Mouse (Mus musculus): ENCODE measurements around the gene Kitl.

Kitl gene

GRCm38 (mm10) chr10:100015370-100016325 is at the start of gene Kitl:
TSS of gene Kitl (plus strand) at chr10:100015630.
- DNase-seq, result peak; percentile 11

- no peak for DNase-seq
Measured at GRCm38 (mm10) chr10:99972866-99973265, 42.6 kb upstream of the Kitl start.

DNA sequence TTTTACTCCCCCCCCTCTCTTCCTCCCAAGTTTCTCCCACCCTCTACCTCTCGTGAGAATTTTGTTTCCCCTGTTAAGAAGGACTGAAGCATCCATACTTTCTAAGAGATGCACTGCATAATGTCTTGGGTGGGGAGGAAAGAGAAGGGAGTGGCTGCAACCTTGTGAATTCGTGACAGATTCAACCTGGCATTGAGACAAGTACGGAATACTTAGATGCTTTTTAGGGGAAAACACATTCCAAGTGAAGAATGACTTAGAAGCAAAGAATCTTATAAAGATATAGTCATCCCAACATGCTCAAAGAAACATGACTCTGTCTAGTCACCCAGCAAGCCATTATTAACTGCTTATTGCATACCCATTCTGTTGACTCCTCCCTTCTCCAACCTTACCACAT is 35.3 kb upstream of the Kitl start:
- DNase-seq, result no peak

DNA sequence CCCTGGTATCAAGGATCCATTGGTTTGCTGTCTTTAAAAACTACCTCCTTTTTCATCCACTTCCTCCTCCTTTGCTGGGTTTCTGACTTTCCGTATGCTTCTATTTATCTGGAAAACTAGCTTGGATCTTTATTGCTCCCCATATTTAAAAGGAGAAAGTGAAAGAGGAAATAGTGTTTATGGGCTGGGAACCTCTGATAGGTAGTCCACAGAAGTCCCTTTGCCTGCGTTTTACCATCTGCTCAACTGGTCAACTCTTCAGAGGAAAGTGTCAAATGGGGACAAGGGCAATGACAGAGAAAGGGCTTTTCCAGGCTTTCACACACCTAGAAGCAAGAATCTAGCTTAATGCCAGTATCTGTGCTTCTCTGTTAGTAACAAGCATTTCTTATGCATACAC is 34.5 kb upstream of the Kitl start:
- DNase-seq, result no peak

GRCm38 (mm10) chr10:99981887-99982286 is 33.5 kb upstream of the Kitl start:
- DNase-seq, result no peak

GRCm38 (mm10) chr10:99986745-99987144 is 28.7 kb upstream of the Kitl start:
- no peak for DNase-seq

GRCm38 (mm10) chr10:99989758-99990157 is 25.7 kb upstream of the Kitl start:
- no peak for DNase-seq

DNA sequence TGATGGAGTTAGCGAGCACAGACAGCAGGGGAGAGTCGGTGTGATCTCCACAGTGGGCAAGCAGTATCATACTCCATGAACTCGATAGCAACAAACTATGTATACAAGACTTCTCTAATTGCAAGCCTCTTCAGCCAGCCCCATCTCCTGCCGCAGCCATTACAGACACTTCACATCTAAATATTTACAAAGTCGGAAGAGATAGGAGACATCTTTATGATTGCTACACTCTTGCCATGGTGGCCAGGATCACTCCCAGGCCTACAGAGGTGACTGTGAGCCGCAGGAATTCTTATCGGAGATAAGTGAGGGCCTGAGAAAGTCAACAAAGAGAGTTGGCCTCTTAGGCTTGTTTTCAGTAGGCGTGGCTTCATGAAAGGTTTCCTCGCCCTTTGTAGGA is 23.3 kb upstream of the Kitl start:
- DNase-seq, result no peak

GRCm38 (mm10) chr10:100001452-100001851 is 14.0 kb upstream of the Kitl start:
- DNase-seq, result no peak

GRCm38 (mm10) chr10:100003797-100004196 is 11.6 kb upstream of the Kitl start:
- DNase-seq, result no peak

DNA sequence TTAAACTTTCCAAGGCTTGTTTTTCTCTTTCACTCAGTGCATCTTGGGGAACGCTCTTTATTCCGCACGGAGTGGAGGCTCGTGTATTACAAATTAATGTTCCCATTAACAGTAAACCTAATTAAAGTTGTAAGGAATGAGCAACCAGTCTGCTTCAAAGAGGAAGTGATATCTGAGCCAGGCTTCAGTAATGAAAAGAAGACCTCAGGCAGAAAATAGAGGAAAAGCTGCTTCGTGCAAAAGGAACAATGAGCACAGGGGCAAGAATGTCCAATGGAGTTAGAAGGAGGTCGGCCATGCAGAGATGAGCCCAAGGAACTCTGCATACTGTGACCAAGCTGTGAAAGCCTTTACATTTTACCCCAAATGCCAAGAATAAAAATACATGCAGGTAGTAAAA is 5.7 kb upstream of the Kitl start:
- DNase-seq, result no peak

DNA sequence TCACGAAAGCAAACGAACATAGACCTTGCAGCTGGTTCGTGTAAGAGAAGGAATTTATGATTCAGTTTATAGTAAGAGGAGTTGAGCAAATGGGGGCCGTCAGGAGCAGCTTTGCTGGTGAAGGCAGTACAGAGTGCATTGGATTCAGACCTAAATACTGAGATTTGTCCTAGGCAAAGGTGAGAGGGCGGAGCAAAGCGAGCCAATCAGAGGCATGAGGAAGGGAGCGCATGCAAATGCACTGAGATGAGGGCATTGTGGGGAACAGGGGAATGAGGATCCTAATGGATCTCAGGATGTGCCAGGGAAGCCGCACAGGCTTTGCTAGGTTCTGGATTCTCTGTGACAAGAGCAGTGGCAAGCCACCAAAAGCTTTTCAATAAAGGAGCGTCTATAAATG is 5.1 kb upstream of the Kitl start:
- DNase-seq, result no peak

- no peak for DNase-seq
Measured at GRCm38 (mm10) chr10:100014096-100014495, 1.3 kb upstream of the Kitl start.

GRCm38 (mm10) chr10:100016326-100016709 is 888 bp downstream of the Kitl start:
- peak; percentile 8 for DNase-seq

DNA sequence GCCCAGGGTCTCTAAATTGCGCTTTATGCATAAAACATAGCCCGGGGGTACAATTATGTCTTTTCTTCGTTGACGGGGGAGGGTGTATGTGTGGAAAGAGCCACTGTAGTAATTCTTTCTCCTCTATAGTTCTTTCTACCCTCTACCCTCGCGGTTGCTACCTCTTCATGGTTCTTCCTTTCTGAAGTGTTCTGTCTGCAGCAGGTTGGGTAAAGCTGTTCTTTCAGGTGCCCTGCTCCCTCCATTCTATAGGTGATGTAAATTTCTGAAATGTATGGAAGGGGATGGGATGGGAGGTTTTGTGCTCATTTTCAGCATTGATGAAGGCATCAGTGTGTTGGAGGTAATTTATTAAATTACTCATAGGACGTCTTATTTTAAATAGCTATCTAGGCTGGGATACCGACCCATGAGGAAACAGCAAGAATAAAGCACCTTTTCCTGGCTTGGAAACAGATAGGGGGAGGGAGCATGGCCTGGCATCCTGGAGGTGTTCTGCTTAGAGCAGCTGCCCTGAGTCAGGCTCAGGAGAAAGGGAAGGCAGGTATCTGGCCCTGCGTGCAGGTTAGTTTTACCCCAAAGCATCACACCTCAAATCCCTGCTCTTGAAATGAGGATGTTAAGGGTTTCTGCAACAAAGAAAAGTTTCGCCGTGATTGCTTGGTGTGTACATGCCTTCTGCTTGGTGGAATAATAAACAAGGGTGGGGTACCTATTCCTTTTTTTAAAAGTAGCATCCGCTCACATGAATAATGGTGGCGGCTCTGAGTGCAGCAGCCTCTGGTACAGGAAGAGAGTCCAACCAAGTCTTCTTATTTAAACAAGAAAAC is 1.7 kb downstream of the Kitl start:
- DNase-seq, result no peak

DNA sequence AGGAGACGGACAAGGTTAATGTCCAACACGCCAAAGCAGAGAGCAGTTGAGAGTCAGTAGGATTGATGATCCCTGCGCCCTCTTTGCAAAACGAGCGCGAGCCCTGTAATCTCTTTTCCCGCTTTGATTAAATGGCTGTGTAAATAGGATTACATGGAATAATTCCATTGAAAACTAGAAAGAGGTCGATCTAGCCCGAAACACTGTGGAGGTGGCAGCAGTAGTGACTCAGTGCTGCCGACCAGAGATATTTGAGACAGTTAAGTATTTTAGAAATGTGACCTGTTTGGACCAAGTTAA is 2.3 kb downstream of the Kitl start:
- DNase-seq, result no peak

DNA sequence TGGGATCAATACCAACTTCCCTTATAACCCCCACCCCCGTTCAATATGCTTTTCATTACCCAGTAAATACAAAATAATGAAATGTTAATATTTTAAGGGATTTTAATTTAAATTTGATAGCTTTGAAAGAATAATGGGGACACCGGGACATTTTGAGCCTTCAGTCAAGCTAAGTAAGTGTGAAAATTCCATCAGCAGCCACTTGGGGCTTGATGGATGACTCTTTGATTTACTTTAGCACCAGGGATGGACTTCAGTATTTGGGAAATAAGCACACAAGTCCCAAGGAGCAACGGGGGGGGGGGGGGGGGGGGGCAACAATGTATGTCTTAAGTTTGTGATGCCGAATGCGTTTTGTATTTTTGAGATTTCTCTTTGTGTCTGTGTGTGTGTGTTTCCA is 3.1 kb downstream of the Kitl start:
- no peak for DNase-seq

DNA sequence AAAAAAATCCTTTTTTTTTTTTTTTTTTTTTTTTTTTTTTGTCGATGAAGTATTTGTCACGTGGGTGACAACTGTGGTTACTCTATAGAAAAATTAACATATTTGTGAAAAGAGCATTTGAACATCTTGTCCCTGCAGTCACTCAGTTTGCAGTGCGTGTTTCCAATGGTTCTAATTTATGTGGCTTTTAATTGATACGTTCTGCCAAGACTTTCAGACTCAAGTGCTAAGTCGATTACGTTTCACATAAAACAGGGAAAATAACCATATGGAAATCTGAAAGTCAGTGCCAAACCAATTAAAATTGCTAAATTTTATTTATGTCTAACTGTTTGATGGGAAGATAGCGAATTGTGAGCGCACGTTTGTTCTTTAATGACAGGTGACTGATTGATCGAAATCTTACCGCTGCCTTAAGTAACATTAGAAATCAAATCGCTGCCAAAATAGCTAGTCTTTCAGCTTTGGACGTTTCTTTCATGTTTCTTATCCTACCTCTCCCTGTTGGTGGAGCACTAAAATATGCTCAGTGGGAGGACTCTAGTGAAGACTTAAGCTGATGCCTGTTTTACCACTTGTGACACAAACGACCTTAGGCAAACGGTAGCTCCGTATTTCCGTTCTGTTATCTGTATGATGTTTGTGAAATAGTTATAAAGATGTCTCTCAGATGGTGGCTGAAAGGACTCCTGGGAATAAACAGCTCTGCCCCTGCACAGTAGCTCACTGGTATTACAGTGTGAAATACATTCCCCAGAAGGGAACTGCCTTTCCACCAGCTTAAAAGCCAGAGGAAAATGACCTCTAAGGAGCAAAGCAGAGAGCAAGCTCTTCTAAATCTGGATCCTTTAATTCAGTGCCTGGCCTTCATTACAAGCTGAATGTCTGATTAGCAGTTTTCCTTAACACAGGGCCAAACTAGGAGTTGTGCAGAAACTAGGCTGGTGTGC is 4.1 kb downstream of the Kitl start:
- no peak for DNase-seq

DNA sequence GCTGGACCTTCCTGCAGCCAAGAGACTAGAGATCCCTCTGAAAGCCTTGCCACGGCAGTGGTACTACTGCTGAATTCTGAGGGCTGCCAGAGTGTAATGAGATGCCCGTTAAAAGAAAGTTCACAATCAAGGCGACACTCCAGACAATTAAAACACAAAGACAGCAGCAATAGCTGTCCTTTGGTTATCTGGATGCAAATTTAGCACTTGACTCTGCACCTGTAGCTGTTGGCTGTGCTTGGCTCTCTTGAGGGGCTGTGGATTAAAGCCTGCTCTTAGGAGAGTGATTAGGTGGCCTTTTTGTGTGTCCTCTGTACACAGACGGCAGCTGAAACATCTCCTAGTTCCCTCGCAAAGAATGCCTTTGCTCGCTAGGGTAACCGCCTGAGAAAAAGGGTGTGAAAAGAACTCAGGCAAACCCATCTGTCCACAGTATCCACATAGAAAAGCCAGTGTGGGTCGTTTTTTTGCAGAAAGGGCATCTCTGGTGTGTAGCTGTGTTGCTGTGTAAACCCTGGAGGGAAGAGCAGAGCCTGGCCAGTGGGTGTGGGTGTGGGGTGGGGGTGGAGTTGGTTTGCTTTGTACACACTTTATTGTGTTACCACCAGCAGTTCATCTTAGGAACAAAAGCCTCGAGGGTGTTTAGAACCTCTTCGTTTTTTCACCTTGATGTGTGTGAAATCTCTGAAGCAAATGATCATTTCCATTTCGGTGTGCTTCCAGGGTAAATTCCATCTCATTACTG is 6.8 kb downstream of the Kitl start:
- no peak for DNase-seq

DNA sequence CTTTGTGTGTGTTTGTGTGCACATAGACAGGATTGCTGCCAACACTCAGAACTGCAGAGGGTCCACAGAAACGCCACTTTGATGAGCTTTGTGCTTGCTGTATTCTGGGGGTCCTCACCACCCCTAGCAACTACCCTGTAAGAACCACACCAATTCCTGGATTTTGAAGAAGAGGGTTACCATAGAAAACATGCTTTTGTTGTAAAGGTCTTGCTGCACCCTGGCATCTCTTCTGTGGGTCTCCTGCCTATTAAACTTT is 7.3 kb downstream of the Kitl start:
- no peak for DNase-seq

GRCm38 (mm10) chr10:100025665-100026064 is 10.2 kb downstream of the Kitl start:
- DNase-seq, result no peak

DNA sequence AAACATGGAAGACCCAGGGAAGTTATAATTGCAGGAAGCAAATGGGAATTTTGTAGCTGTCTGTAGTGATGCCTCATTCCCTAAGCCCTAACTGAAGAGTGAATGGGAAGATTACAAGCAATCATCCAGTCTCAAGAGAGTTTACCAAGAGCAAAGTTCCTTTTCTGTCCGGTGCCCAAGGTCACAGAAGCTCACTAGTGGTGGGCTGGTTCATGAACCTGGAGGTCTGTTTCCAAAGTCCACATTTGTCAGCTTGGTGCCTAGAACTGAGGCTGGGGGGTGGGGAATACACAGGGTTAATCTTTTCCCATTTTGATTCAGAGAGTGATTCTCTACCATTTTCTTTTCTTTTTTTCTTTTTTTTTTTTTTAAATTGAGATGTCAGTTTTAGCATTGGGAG is 11.3 kb downstream of the Kitl start:
- DNase-seq, result no peak

- DNase-seq, result no peak
Measured at GRCm38 (mm10) chr10:100030385-100030784, 15.0 kb downstream of the Kitl start.
